Mouse (Mus musculus): ENCODE results near the gene Nelfa.
"Not testable (repeated sequence)": the region's sequence is repeated elsewhere in the genome, so short reads cannot be mapped to it uniquely, and the experiment has no call there.

The Nelfa gene

DNA sequence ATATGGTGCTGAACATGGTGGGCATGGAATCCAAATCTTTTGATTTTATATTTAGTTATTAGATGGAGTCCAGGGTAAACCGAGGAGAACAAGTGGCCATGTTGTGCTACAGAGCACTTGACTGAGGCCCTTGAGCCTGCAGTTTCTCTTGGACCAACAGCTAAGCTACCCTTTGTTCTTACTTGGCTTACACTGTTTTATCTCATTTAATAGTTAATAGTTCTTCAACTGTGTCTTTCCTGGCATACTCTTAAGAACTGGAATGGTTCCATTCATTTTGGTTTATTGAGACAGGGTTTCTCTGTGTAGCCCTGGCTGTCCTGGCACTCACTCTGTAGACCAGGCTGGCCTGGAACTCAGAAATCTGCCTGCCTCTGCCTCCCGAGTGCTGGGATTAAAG is 19.6 kb downstream of the Nelfa start:
- not testable (repeated sequence) for DNase-seq

GRCm38 (mm10) chr5:33915031-33915430 is 21.2 kb downstream of the Nelfa start:
- DNase-seq, result not testable (repeated sequence)

DNA sequence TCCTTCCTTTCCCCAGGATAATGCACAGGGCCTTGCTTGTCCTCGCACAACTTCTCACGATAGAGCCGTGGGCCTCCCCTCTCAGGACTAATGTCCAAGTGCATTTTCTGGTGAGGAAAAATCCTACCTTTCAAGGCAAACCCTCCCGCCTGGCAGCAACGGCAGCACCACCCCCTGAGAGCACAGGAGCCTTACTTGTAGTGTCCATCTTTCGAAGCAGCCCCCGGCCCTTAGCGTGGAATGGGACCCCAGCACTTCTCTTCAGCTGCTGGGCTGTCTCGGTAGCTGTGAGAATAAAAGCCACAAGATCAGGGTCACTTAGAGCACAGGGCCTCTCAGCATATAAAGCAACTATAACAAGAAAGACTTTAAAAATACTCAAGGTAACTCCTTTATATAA is 33.0 kb downstream of the Nelfa start:
- DNase-seq, result no peak

DNA sequence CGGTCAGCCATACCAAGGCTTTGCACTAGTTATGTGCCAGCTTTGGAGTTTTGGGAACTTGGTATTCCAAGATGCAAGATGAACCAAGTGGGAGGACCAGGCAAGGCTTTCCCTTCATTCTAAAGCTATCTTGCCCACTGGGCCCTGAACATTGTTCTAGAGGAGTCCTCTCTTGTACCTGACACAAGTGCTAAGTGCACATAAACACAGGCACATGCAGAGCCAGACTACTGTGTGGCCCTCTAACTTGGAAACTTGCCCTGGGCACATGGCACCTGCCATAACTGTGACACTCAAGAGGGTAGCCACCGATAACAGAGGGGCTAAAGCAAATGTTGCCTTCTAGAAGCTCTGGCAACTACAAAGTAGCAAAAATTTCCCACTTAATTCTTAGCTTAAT is 33.5 kb downstream of the Nelfa start:
- DNase-seq, result no peak

DNA sequence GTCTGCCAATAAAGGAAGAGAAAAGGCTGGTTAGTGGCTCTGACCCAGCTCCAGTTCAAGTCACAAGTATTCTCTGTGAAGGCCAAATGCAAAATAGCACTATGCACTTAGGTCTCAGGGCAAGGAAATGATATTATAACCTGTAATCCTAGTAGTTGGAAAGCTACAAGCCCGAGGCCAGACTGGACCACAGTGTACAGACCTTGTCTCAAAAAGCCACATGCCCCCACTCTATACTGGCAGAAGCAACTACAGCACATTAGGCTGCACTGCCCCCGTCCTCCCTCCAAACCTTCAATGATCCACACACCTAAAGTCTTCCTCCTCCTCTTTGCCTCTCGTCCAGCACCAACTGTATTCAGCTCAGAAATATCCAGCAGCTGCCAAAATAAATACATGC is 34.9 kb downstream of the Nelfa start:
- no peak for DNase-seq

DNA sequence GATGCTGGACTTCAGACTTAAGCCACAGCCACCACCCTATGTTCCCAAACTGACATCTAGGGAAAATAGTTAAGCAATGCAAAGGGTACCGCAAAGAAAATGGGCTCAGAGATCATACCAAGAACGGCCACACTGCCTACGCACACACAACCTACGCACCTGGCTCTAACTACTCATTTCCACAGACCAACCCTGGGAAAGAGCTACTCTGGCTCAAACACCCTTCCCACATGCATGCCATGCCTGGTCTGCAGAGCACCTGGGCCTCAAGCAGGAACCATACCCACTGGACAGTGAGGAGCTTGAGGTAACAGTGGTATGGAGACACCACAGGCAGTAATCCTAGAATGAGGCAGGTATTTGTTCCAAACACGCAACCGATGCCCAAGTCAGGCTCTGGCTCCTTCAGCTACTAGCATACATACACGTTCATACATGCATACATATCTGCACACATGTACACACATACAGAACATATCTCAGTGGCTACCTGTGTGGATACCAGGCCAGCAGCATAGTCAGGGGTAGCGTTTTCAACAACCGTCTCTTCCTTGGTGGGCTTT is 35.4 kb downstream of the Nelfa start:
- DNase-seq, result no peak

GRCm38 (mm10) chr5:33900101-33900500 is 36.1 kb downstream of the Nelfa start:
- no peak for DNase-seq

DNA sequence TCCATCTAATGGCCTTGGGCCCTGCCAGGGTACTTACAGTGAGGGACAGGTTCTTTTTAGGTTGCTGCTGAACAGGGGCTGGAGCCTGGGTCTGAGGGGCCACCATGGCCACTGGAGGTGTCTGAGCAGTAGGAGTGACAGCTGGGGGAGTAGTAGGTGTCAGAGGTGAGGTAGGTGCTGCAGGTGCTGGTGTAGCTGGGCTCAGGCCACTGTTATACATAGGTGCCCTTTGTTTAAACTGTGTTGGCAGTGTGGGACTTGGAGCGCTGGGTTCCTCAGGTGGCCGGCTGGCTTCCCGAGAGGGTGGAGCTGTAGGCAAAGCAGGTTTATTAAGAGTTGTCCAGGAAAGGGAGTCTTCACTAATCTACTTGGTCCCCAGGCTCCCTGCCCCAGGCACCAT is 37.0 kb downstream of the Nelfa start:
- no peak for DNase-seq

- no peak for DNase-seq
These were observed 37.5 kb downstream of the Nelfa start for GRCm38 (mm10) chr5:33898671-33899070.

DNA sequence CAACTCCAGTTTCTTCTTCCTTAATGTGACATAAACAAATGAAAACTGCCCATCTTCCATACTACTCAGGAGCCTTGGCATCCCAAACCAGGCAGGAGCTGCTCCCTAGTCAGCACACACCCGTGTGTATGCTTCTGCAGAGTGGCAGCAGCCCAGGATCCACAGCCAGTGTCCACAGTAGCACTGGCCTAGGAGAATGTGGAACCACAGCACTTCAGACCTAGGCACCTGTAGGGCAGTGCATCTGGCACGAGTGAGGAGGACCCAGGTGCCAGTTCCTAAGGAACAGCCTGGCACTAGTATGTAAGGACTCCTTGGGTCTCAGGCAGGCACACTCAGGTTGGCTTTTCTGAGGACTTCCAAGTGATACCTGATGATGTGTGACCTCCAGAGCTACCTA is 39.1 kb downstream of the Nelfa start:
- no peak for DNase-seq

GRCm38 (mm10) chr5:33895116-33895515 is 41.1 kb downstream of the Nelfa start:
- no peak for DNase-seq

DNA sequence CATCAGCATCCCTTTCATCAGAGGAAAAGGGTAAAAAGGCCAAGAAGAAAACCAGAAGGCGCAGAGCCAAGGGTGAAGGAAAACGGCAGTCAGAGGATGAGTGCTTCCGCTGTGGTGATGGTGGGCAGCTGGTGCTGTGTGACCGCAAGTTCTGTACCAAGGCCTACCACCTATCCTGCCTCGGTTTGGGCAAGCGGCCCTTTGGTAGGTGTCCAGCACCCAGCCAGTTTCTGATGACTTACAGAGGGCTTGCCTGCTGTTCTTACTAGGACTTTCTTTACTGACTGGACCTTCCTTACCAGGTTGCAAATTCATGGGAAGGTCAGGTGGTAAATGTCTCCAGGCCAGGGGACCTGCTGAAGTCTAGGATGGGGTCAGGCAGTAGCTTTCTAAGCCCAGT is 42.8 kb downstream of the Nelfa start:
- DNase-seq, result no peak

DNA sequence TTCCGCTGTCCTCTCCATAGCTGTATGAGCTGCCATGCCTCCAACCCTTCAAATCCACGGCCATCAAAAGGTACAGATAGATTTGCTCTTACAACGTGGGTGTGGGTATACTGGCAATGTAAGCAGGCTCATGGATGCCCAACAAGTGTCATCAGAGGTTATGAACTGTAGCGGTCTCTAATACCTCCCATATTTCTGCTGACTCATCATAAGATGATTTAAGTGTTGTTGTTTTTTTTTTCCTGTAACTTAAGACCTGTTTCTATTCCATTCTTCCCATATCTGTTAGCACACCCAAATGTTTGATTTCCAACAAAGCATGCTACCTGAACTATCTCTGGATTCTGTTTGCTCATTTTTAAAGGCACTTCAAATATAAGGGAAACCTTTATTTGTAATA is 55.1 kb downstream of the Nelfa start:
- no peak for DNase-seq

GRCm38 (mm10) chr5:33875472-33875871 is 60.7 kb downstream of the Nelfa start:
- DNase-seq, result no peak

GRCm38 (mm10) chr5:33857693-33858092 is 78.5 kb downstream of the Nelfa start:
- no peak for DNase-seq

DNA sequence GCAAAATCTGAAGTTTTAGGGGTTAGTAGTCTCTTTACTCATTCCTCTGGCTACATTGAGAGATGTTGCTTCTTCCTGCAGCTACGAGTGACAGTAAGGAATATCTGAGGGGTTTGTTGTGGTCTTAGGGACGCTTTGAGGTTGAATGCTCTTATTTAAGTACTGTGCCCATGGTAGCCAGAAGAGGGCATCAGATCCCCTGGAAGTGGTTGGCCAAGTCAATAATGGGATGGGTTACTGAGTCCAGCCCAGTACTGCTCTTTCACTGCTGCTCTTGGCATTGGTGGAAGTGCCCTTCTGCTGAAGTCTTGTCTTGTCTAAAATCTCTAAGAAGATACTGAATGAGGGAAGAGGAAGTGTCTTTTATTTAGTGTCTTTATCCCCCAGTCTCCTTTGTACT is 82.2 kb downstream of the Nelfa start:
- DNase-seq, result no peak

GRCm38 (mm10) chr5:33853086-33853485 is 83.1 kb downstream of the Nelfa start:
- no peak for DNase-seq

- DNase-seq, result no peak
These were observed 84.7 kb downstream of the Nelfa start for GRCm38 (mm10) chr5:33851466-33851865.
